Mouse (Mus musculus) myocyte (in vitro differentiated cells): ENCODE results near the gene Padi6.

Source experiments
- CEBPB ChIP-seq: IDR thresholded peaks from 2 replicates; pipeline ENCODE4 v1.6.1; 2011; ENCODE audit warnings: mild to moderate bottlenecking, moderate library complexity; ENCODE audit not compliant: poor library complexity, insufficient read depth, severe bottlenecking
- E2F4 ChIP-seq: IDR thresholded peaks from one replicate; pipeline ENCODE4 v1.6.1; 2011; ENCODE audit warnings: mild to moderate bottlenecking, control low read depth, moderate library complexity; ENCODE audit not compliant: insufficient read depth
- MAX ChIP-seq: IDR thresholded peaks from one replicate; pipeline ENCODE4 v1.6.1; 2011; ENCODE audit warnings: low read depth, mild to moderate bottlenecking, control low read depth
- MYOD1 ChIP-seq, 3 experiments: IDR thresholded peaks; one replicate each; pipeline ENCODE4 v1.6.1; 2011; ENCODE audit warnings: control low read depth in 2 of 3, low read depth in 2 of 3, mild to moderate bottlenecking in 2 of 3, moderate library complexity in 1 of 3; ENCODE audit not compliant: insufficient read length in 2 of 3, control insufficient read depth in 1 of 3
- MYOG ChIP-seq, 3 experiments: IDR thresholded peaks; one replicate each; pipeline ENCODE4 v1.6.1; 2011; ENCODE audit warnings: control low read depth in 2 of 3, low read depth in 2 of 3, mild to moderate bottlenecking in 2 of 3; ENCODE audit not compliant: insufficient read length in 2 of 3, control insufficient read depth in 1 of 3, insufficient read depth in 1 of 3
- POLR2A ChIP-seq: IDR thresholded peaks from one replicate; pipeline ENCODE4 v1.6.1; 2011; ENCODE audit warnings: low read depth, mild to moderate bottlenecking, control low read depth, moderate library complexity; ENCODE audit not compliant: insufficient read length
- POLR2AphosphoS2 ChIP-seq: IDR thresholded peaks from one replicate; pipeline ENCODE4 v1.6.1; 2011; ENCODE audit warnings: low read depth, control low read depth; ENCODE audit not compliant: insufficient read length
- SRF ChIP-seq: IDR thresholded peaks from one replicate; pipeline ENCODE4 v1.6.1; 2011; ENCODE audit warnings: low read depth; ENCODE audit not compliant: control insufficient read depth, insufficient read length
- TCF12 ChIP-seq: IDR thresholded peaks from one replicate; pipeline ENCODE4 v1.6.1; 2011; ENCODE audit warnings: mild to moderate bottlenecking, control low read depth; ENCODE audit not compliant: poor library complexity, insufficient read depth, severe bottlenecking
- TCF3 ChIP-seq: IDR thresholded peaks from one replicate; pipeline ENCODE4 v1.6.1; 2011; ENCODE audit warnings: low read depth, control low read depth; ENCODE audit not compliant: insufficient read length
- USF1 ChIP-seq: IDR thresholded peaks from one replicate; pipeline ENCODE4 v1.6.1; 2011; ENCODE audit warnings: low read depth, mild to moderate bottlenecking, control low read depth, moderate library complexity

DNA sequence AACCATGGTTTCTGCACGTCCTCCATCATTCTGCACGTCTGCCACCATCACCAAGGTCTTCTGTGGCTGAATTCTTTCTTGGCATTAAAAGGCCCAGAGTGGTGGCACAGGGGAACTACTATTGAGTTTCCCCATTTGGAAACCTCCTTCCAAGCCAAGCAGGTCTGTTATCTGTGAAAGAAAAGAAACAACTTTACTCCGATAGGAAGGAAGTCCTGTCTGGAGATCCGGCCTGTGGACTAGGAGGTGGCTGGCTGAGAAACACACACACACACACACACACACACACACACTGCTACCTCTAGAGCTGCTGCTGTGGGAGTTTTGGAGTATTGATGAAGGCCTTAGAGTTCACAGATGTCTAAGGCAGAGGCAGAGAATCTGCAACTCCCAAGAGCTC lies 48.9 kb downstream of the Padi6 start:
- no peak for TF ChIP-seq POLR2A
- TF ChIP-seq USF1, result no peak
- TF ChIP-seq MYOG (IDR thresholded peaks at IDR 0.05; ENCODE audit: control insufficient read depth in 1 of 3, insufficient read depth in 1 of 3, insufficient read length in 2 of 3, low read depth in 2 of 3), result no peak
- TF ChIP-seq SRF, result no peak
- no peak for TF ChIP-seq MYOD1 (IDR thresholded peaks at IDR 0.05; ENCODE audit: control insufficient read depth in 1 of 3, insufficient read length in 2 of 3, low read depth in 2 of 3)
- TF ChIP-seq E2F4, result no peak
- TF ChIP-seq TCF12, result no peak
- no peak for TF ChIP-seq POLR2AphosphoS2
- TF ChIP-seq CEBPB, result no peak
- TF ChIP-seq MAX, result no peak
- TF ChIP-seq TCF3, result no peak
